Mouse (Mus musculus) spleen, postnatal 36 days (tissue): Measurements from ENCODE around the gene Suox.
A peak's percentile ranks its signal among the peaks of the same experiment; 100 is the strongest.
"Not testable (repeated sequence)": the region's sequence is repeated elsewhere in the genome, so short reads cannot be mapped to it uniquely, and the experiment has no call there.

Experiments
- DNase-seq, 2 experiments: peaks; one replicate each; pipeline ENCODE4 v3.0.0; 2022; ENCODE audit warnings: low spot score in 2 of 2, mixed read lengths in 1 of 2

Suox gene

GRCm38 (mm10) chr10:128664808-128665207, 9.1 kb downstream of the Suox start:
- DNase-seq: peak in 1 of 2 experiments; percentile 23

- DNase-seq: no peak
Observed at GRCm38 (mm10) chr10:128663441-128664220, 10.2 kb downstream of the Suox start.

GRCm38 (mm10) chr10:128662465-128662864, 11.4 kb downstream of the Suox start:
- DNase-seq: no peak

- no peak for DNase-seq
Observed at GRCm38 (mm10) chr10:128659490-128659889, 14.4 kb downstream of the Suox start.

- DNase-seq: no peak
Observed at GRCm38 (mm10) chr10:128657844-128658243, 16.0 kb downstream of the Suox start.

DNA sequence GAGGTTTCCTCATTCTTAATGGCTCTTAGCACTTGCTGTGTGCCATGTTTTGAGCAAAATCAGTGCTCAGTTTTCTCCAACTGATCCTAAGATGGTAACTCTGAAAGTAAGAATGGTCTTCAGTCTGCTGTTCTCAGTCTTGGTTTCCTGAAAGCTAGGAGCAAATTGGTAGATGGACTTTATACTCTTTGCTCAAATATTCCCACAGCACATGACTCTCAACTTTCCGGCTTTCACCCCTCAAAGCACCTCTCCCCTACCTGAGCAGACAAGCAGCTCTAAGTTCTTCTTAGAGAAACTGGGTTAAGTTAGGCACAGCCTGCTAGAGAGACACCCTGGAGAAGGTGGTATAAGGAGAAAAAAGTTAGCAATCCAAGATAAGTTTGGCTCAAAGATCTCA, 17.1 kb downstream of the Suox start:
- DNase-seq: no peak

GRCm38 (mm10) chr10:128655254-128655653, 18.6 kb downstream of the Suox start:
- DNase-seq: no peak

DNA sequence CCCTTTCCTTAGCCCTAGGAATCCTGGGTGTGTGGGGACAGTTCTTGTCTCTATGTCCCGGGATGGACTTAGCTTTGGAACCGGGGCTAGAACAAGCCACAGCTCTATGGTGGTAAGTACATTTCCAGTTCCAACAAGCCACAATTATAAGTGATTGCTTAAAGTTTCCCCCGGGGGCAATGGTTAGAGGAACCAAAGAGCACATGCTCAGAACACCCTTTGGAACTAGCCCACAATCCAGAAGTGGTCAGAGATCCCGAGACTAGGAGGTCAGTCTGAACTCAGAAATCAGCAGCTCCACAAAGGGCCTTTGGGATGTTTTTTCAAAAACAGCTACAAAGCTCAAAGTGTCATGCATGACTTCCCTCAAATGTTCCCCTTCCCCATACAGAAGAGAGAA, 20.0 kb downstream of the Suox start:
- no peak for DNase-seq

DNA sequence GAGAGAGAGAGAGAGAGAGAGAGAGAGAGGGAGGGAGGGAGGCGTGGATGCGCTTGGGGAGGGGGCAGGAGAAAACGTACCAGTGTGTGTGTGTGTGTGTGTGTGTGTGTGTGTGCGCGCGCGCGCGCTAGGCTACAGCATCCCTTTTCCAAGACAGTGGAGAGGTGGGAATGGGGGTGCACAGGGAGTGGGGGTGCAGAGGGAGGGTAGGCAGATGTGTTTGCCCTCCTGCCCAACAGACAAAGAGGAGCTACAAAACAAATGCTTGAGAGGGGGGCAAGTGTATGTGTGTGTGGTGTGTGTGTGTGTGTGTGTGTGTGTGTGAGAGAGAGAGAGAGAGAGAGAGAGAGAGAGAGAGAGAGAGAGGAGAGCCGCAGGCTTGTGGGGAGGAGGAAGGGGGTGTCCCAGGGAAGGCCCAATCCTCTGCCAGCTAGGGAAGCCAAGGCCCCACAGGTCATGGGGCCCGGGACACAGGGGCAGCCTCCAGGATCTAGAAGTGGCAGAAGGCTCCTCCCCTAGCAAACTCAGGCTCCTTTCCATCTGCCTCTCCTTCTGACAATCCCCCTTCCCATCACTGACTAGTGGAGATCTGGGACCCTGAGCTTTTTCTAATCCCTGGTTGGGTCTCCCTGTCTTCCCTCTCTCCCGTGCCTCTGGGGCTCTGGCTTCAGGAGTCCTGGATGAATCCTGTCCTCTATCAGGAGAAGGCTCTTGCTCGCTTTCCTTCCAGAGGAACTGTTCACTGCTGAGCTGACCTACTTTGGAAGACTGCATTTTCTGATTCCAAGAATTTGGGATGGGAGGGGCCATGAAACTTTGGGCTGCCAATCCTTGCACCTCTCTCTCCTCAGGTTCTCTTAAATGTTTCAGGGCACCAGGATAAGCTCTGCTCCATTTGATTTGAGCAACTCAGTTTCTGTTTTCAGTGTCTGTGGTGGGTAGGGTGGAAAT, 27.5 kb downstream of the Suox start:
- no peak for DNase-seq

DNA sequence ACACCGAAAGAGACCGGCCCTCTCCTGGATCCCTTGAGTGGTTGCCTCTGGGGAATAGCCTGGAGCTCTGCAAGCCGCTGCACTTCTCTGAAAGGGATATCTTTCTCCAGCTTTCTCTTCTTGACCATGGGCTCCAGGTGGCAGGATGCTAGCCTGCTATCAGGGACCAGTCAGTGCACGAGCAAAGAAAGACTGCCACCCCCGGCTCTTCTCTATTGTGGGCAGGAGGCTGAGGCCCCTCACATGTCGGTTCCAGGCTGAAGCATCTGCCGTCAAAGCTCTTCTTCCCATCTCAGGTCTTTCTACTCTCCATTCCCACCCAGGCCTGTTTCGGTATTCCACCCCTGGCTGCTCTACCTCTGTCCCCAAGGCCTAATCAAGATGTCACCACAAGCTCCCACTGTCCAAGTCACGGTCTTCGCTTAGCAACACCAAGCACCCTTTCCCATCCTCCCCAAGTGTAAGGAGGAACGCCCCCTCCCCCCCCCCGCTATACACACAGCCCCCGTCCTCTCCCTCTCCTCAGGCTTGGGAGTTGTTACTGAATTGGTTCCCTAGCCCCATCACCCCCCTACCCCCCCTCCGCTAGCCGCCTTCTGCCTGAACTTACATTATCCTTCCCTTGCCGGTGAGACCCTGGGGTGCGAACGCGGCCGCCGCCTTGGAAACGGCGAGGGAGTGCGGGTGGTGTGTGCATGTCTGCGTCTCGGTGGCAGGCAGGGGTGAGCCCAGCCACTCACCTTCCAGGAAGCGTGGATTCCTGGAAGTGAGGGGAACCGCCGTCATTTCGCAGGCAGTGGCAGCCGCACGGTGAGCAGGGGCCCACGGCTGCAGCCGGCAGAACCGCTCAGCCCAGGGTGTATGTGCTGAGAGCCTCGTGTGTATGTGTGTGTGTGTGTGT, 28.5 kb downstream of the Suox start, which contains the start of gene Ikzf4:
Gene Ikzf4 (minus strand): TSS at position 881 of the 901 bp plus-strand sequence.
- DNase-seq: no peak

- no peak for DNase-seq
Observed at GRCm38 (mm10) chr10:128642749-128643148, 31.1 kb downstream of the Suox start.

DNA sequence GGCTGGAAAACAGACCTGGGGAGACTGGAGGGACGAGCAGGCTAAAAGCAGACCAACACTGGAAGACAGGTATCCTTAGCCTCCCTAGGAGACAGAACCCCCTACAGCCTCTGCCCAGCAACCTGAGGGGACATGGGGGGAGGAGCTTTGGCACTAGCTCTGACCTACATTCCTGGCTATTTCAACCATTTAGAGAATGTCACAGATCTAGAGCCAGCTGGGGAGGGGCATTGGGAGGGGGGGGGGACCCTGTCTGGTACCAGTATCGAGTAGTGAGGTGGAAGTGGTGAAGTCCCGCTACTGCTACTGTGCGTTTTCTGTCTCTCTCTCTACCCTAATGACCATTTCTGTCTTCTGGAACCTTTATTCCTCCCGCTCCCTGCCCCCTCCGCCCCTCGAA, 32.0 kb downstream of the Suox start:
- DNase-seq: no peak

GRCm38 (mm10) chr10:128640891-128641290, 33.0 kb downstream of the Suox start:
- no peak for DNase-seq

GRCm38 (mm10) chr10:128639999-128640398, 33.9 kb downstream of the Suox start:
- no peak for DNase-seq

- DNase-seq: peak; percentile 54 to 55
Observed at GRCm38 (mm10) chr10:128637011-128637410, 36.9 kb downstream of the Suox start.

- peak; percentile 42 to 51 for DNase-seq
Observed at GRCm38 (mm10) chr10:128636561-128636960, 37.3 kb downstream of the Suox start.

DNA sequence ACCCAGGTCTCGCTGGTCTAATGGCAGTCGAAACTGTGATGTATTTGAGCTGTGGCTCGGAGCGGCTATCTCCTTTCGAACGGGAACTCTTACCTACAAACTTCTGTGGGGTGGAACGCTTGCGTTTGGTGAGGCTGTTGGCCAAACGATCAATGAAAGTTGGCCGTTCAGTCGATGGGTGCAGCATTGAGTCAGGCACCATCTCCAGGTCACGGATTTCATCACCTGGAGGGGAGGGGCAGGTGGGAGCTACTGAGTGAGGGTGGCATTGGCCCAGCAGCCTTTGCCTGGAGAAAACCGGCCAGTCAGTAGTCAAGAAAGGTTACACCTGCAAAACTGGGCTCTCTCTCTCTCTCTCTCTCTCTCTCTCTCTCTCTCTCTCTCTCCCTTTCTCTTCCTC, 38.2 kb downstream of the Suox start:
- DNase-seq: no peak

- DNase-seq: no peak
Observed at GRCm38 (mm10) chr10:128631571-128631970, 42.3 kb downstream of the Suox start.

DNA sequence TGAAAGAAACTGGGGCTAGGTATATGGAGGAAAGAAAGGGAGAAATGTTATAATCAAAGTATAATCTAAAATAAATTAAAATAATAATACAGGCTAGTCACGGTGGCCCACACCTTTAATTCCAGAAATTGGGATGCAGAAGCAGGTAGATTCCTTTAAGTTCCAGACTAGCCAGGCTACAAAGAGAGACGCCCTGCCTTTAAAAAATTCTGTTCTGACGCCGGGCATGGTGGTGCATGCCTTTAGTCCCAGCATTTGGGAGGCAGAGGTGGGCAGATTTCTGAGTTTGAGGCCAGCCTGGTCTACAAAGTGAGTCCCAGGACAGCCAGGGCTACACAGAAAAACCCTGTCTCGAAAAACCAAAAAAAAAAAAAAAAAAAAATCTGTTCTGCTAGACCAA, 43.6 kb downstream of the Suox start:
- DNase-seq: not testable (repeated sequence)

- peak in 1 of 2 experiments; percentile 41 for DNase-seq
Observed at GRCm38 (mm10) chr10:128629746-128630145, 44.1 kb downstream of the Suox start.
